Mouse (Mus musculus) lung, postnatal 0 days (tissue): ENCODE measurements around the gene Sspn. TPM values are rescaled to one million over a fixed set of nuclear protein-coding genes. Genes with fewer than 3 reads are reported as not detected.

Experiments
- ATAC-seq: fragments of 200-750 bp; cut with Nextera tagmentation; 2 replicates; pipeline ENCODE4 v1.8.0; 2017; ENCODE audit warnings: moderate library complexity
- DNase-seq: peaks from one replicate; pipeline ENCODE4 v3.0.0-alpha.2; 2016; ENCODE audit warnings: low spot score
- H3K27ac ChIP-seq: fragments of 300-500 bp; sonication (generic); 2 replicates; pipeline ENCODE4 v1.5.1; 2014; ENCODE audit warnings: antibody characterized with exemption, mild to moderate bottlenecking, low read length, mixed read lengths
- H3K27me3 ChIP-seq: fragments of 300-500 bp; sonication (generic); replicated peaks from 2 replicates; pipeline ENCODE4 v1.6.1; 2014; ENCODE audit warnings: low read length, mixed read lengths; ENCODE audit not compliant: insufficient read depth
- H3K36me3 ChIP-seq: fragments of 300-500 bp; sonication (generic); 2 replicates; pipeline ENCODE4 v1.6.1; 2014; ENCODE audit warnings: low read length, mixed read lengths; ENCODE audit not compliant: insufficient read depth
- H3K4me1 ChIP-seq: fragments of 300-500 bp; sonication (generic); 2 replicates; pipeline ENCODE4 v1.6.1; 2014; ENCODE audit warnings: antibody characterized with exemption, low read depth, low read length, mixed read lengths; ENCODE audit not compliant: insufficient read depth
- H3K4me2 ChIP-seq: fragments of 300-500 bp; sonication (generic); replicated peaks from 2 replicates; pipeline ENCODE4 v1.6.1; 2014; ENCODE audit warnings: low read depth, mild to moderate bottlenecking, low read length, moderate library complexity, mixed read lengths
- H3K4me3 ChIP-seq: fragments of 300-500 bp; sonication (generic); 2 replicates; pipeline ENCODE4 v1.5.1; 2014; ENCODE audit warnings: low read depth, low read length
- H3K9ac ChIP-seq: fragments of 300-500 bp; sonication (generic); replicated peaks from 2 replicates; pipeline ENCODE4 v1.6.1; 2014; ENCODE audit warnings: low read depth, mild to moderate bottlenecking
- H3K9me3 ChIP-seq: fragments of 300-500 bp; sonication (generic); 2 replicates; pipeline ENCODE4 v1.6.1; 2016; ENCODE audit warnings: low read length, mixed read lengths
- CTCF ChIP-seq: IDR thresholded peaks from 2 replicates; pipeline ENCODE4 v1.5.1; 2016; ENCODE audit warnings: antibody characterized with exemption, mild to moderate bottlenecking
- EP300 ChIP-seq: IDR thresholded peaks from 2 replicates; pipeline ENCODE4 v1.6.1; 2016; ENCODE audit warnings: antibody characterized with exemption, mild to moderate bottlenecking, control low read depth
- WGBS: fragments of 180-500 bp; shearing (Covaris S2); extraction: QIAGEN DNeasy Blood & Tissue Kit; methylation state at CpG from one replicate; pipeline ENCODE4 v1.1.7; 2014; 5-methylcytosine and 5-hydroxymethylcytosine counted together
- polyA plus RNA-seq: library from polyadenylated mRNA; unstranded; fragments of >200 nt; fragmentation: Nextera tagmentation; extraction: Ambion mirVana; gene quantifications from 2 replicates; pipeline ENCODE4 v1.2.1, GENCODE M21; 2015

Sspn gene
- polyA plus RNA-seq, 1 experiment from 2014 or later, result 7.6 TPM

- Histone ChIP-seq H3K4me1 (no peaks in the 10 kb centered on the region), H3K27me3 (no peaks in the 10 kb centered on the region), H3K4me3 (no peak overlapping the region), H3K9me3 (no peaks in the 10 kb centered on the region), H3K9ac (no peak overlapping the region), H3K36me3 (no peaks in the 10 kb centered on the region), H3K4me2 (no peak overlapping the region), H3K27ac (no peak overlapping the region)
- DNase-seq (no peak), ATAC-seq (no peak)
- WGBS, result 66% methylated on average over 7 of the region's 7 CpGs
- TF ChIP-seq CTCF (no peak), EP300 (no peak)
These were observed 25.1 kb upstream of the Sspn start for GRCm38 (mm10) chr6:145906096-145906890.

- no peaks in the 10 kb centered on the region for H3K9me3 ChIP-seq
- no peak overlapping the region for H3K4me3 ChIP-seq
- H3K4me1 ChIP-seq, result no peaks in the 10 kb centered on the region
- H3K36me3 ChIP-seq, result no peaks in the 10 kb centered on the region
- TF ChIP-seq CTCF (no peak), EP300 (no peak)
- H3K4me2 ChIP-seq, result no peak overlapping the region
- H3K27me3 ChIP-seq, result no peaks in the 10 kb centered on the region
- no peak overlapping the region for H3K27ac ChIP-seq
- H3K9ac ChIP-seq, result no peak overlapping the region
- DNase-seq (no peak), ATAC-seq (no peak)
- WGBS, result 63% methylated on average over 4 of the region's 4 CpGs
These were observed 21.5 kb upstream of the Sspn start for GRCm38 (mm10) chr6:145909943-145910342.

- H3K36me3 ChIP-seq, result no peaks in the 10 kb centered on the region
- H3K4me1 ChIP-seq, result no peaks in the 10 kb centered on the region
- H3K27ac ChIP-seq, result no peak overlapping the region
- TF ChIP-seq CTCF (no peak), EP300 (no peak)
- no peak overlapping the region for H3K9ac ChIP-seq
- H3K9me3 ChIP-seq, result no peaks in the 10 kb centered on the region
- ATAC-seq (no peak), DNase-seq (no peak)
- no peak overlapping the region for H3K4me3 ChIP-seq
- H3K27me3 ChIP-seq, result no peaks in the 10 kb centered on the region
- 59% methylated on average over 3 of the region's 3 CpGs for WGBS
- no peak overlapping the region for H3K4me2 ChIP-seq
These were observed 20.7 kb upstream of the Sspn start for GRCm38 (mm10) chr6:145910469-145911426.

DNA sequence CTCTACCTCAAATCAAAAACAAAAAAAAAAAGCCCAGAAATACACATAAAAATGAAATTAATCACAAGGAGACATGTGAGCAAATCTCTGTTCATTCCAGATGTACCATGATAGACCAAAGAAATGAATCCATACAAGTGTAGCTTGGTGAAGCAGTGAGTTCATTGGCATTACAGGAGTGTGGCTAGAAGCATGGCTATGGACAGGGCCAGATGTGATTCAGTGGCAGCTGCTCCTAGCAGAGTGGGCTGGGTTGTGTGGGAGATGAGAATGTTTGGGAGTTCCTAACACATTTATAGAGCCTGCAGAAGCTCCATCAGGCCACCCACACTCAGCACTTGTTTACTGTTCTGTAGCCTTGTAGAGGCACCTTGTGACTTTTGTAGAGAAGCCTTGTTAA lies 19.2 kb upstream of the Sspn start:
- Histone ChIP-seq H3K27me3 (no peaks in the 10 kb centered on the region), H3K27ac (no peak overlapping the region), H3K9ac (no peak overlapping the region), H3K36me3 (no peaks in the 10 kb centered on the region), H3K4me3 (no peak overlapping the region), H3K9me3 (no peaks in the 10 kb centered on the region), H3K4me1 (no peaks in the 10 kb centered on the region), H3K4me2 (no peak overlapping the region)
- ATAC-seq (no peak), DNase-seq (no peak)
- no peak for TF ChIP-seq CTCF
- TF ChIP-seq EP300, result no peak

- Histone ChIP-seq H3K9me3 (no peaks in the 10 kb centered on the region), H3K4me2 (no peak overlapping the region), H3K36me3 (no peaks in the 10 kb centered on the region), H3K4me3 (no peak overlapping the region), H3K9ac (no peak overlapping the region), H3K27me3 (no peaks in the 10 kb centered on the region), H3K27ac (no peak overlapping the region), H3K4me1 (no peaks in the 10 kb centered on the region)
- DNase-seq, result no peak
- TF ChIP-seq EP300 (no peak), CTCF (no peak)
- no peak for ATAC-seq
- 89% methylated on average over 2 of the region's 2 CpGs for WGBS
These were observed 16.0 kb upstream of the Sspn start for GRCm38 (mm10) chr6:145915435-145915834.

- Histone ChIP-seq H3K27ac (no peak overlapping the region), H3K4me1 (no peaks in the 10 kb centered on the region), H3K36me3 (no peaks in the 10 kb centered on the region), H3K9ac (no peak overlapping the region), H3K4me3 (no peak overlapping the region), H3K27me3 (no peaks in the 10 kb centered on the region), H3K4me2 (no peak overlapping the region), H3K9me3 (no peaks in the 10 kb centered on the region)
- ATAC-seq (no peak), DNase-seq (no peak)
- TF ChIP-seq EP300 (no peak), CTCF (no peak)
- WGBS, result 70% methylated on average over 6 of the region's 6 CpGs
These were observed 15.0 kb upstream of the Sspn start for GRCm38 (mm10) chr6:145916401-145916800.
